Mouse (Mus musculus) embryonic fibroblast, embryonic 13.5 days (primary cell): ENCODE data around the gene Ccdc33. TPM values are rescaled to one million over a fixed set of nuclear protein-coding genes. Genes with fewer than 3 reads are reported as not detected.

ENCODE experiments used
- H3K27ac ChIP-seq: 2 replicates; pipeline ENCODE4 v1.5.1; 2012; ENCODE audit warnings: low read length, control low read depth, inconsistent platforms; ENCODE audit not compliant: insufficient read depth
- H3K4me1 ChIP-seq: 2 replicates; pipeline ENCODE4 v1.6.1; 2011; ENCODE audit warnings: low read length; ENCODE audit not compliant: control insufficient read depth, insufficient read depth
- H3K4me3 ChIP-seq: 2 replicates; pipeline ENCODE4 v1.5.1; 2011; ENCODE audit warnings: mild to moderate bottlenecking, control low read depth, low read length; ENCODE audit not compliant: insufficient read depth
- CTCF ChIP-seq: IDR thresholded peaks from 2 replicates; pipeline ENCODE4 v1.5.1; 2011; ENCODE audit warnings: mild to moderate bottlenecking, control low read depth, low read length, moderate library complexity, borderline replicate concordance; ENCODE audit not compliant: insufficient read depth
- POLR2A ChIP-seq: IDR thresholded peaks from 2 replicates; pipeline ENCODE4 v1.6.1; 2011; ENCODE audit warnings: low read depth, mild to moderate bottlenecking, control low read depth, low read length, moderate library complexity
- polyA plus RNA-seq: library from polyadenylated mRNA; stranded (reverse); fragments of >200 nt; gene quantifications from 2 replicates; pipeline ENCODE4 v1.2.4, GENCODE M21; 2011; ENCODE audit warnings: low read depth; ENCODE audit not compliant: missing spikeins, insufficient read length

The Ccdc33 gene
- polyA plus RNA-seq, 1 experiment, result not detected

DNA sequence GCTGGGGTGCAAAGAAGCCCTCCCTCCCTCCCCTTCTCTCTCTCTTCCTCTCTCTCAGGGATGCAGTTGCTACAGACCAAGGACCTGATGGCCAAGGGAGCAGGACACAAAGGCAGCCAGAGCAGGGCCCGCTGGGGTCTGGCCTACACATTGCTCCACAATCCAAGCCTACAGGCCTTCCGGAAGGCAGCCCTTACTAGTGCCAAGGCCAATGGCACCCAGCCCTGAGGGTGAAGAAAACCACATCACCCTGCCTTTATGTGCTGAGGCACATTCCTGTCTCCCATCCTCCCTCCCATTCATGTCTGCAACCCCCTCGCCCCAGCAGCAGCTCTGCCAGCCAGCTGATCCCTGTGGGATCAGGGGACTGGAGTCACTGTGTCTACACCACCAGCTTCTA is 34.5 kb upstream of the Ccdc33 start:
- no peak overlapping the region for H3K27ac ChIP-seq
- no peak overlapping the region for H3K4me3 ChIP-seq
- TF ChIP-seq CTCF (no peak), POLR2A (no peak)
- H3K4me1 ChIP-seq, result no peaks in the 10 kb centered on the region

DNA sequence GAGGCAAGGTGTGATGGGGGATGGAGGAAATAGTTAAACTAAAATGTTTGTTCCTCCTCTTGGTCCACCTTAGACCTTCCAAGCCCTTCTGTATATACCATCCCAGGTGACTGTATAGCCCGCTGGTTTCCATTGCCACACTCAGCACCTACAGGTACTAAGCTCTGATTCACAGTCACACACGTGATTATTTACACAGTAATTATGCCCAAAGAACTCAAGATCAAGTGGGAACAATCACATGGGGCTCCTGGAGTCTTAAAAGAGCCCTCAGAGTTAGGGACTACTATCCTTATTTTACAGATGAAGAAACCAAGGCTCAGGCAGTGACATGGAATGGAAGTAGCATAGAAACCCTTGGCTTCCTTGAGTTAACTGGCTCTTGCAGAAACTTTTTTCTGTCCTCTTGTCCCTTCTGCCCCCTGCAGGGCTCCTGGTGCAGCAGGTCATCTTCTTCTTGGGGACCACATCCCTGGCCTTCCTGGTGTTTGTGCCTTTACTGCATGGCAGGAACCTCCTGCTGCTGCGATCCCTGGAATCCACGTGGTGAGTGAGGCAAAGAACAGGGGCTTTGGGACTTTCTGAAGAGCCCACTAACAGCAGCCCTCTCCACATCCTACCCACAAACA is 32.2 kb upstream of the Ccdc33 start:
- Histone ChIP-seq H3K4me3 (no peak overlapping the region), H3K4me1 (no peaks in the 10 kb centered on the region), H3K27ac (no peak overlapping the region)
- TF ChIP-seq CTCF (no peak), POLR2A (no peak)

DNA sequence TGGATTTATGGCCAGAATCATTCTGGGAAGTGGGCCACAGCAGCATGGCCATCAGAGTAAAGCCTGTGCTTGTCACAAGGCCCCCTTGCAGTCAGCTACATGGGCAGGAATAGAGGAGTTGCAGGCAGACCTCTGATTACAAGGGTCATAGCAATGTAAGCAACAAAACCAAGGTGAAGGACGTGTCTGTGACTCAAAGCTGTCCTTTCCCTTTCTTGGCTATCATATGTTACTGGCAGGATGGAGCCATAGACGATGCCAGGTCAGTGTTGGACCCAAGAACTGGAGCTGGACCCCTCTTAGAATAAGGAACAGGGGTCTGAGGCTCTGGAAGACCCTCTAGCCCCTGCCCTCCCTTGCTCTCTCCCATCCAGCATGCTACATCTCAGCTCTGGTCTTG is 30.2 kb upstream of the Ccdc33 start:
- Histone ChIP-seq H3K4me3 (no peak overlapping the region), H3K4me1 (no peaks in the 10 kb centered on the region), H3K27ac (no peak overlapping the region)
- TF ChIP-seq POLR2A (no peak), CTCF (no peak)

DNA sequence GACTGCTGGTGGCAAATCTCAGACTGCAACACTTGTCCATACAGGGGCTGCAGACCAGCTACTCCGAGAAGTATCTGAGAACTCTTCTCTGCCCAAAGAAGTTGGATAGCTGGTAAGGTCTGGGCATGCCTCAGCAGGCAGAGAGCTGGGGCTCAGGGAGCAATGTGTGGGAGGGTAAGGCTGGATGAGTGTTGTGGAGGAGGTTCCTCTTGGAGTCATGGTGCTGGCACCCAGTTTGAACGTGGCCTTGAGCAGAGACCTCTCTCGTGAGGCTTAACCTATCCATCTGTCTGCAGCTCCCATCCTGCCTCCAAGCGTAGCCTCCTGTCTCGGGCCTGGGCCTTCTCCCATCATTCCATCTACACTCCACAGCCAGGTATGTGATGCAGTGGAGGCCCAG is 26.8 kb upstream of the Ccdc33 start:
- TF ChIP-seq CTCF (no peak), POLR2A (no peak)
- no peak overlapping the region for H3K4me3 ChIP-seq
- H3K4me1 ChIP-seq, result no peaks in the 10 kb centered on the region
- no peak overlapping the region for H3K27ac ChIP-seq

DNA sequence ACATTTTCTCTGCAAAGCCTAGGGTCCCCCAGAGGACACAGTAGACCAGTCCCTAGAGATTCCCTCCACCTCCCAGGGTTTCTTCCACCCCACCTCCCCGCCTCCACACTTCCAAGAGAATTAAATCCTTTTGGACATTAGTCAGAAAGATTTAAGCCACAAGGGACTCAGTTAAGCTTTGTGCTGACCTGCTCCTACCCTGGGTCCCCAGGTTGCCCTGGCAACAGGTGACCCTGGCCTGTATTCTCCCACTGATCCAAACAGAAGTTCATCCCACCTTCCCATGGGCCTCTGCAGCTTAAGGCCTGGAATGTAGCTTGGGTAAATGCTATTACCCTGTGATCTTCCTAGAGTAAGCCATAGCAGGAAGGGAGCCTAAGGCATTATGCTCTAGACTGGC is 26.0 kb upstream of the Ccdc33 start:
- H3K27ac ChIP-seq, result no peak overlapping the region
- H3K4me1 ChIP-seq, result no peaks in the 10 kb centered on the region
- H3K4me3 ChIP-seq, result no peak overlapping the region
- TF ChIP-seq POLR2A (no peak), CTCF (no peak)

DNA sequence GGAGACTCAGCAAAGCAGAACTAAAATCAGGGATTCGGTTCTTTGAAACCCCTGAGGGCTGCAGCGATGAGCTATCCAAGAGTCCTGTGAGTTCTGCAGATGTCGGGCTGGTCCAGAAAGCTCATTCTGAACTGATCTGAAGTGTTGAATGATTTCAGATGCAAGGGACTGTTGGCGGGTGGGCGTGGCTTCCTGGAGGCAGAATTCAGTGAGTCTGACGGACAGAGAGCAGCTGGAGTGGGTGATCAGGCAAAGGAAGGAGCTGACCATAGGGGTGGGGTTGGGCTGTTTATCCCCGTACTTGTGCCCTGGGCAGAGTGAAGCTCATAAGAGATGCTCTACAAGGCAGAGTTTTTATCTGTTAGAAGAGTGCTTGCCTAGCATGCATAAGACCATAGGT is 24.8 kb upstream of the Ccdc33 start:
- H3K27ac ChIP-seq, result no peak overlapping the region
- TF ChIP-seq POLR2A, result no peak
- TF ChIP-seq CTCF, result no peak

DNA sequence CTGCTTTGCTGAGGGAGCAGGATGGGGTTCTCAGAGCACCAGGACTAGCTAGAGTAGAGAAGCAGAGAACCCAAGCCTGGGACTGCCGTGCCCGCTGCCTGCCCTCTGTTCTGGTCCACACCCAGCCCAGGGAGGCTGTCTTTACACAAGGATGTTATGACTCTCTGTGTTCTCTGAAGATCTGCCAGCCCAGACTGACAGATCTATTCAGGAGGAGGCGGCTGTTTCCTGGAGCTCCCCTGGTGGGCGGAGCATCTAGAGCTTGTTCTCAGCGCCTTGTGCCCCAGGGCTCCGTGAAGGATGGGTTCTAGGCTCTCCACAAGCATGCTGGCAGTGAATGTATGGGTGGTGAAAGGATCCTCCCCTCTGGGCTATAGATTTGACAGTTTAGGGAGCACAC is 21.3 kb upstream of the Ccdc33 start:
- no peak overlapping the region for H3K4me3 ChIP-seq
- TF ChIP-seq POLR2A, result no peak
- no peak for TF ChIP-seq CTCF
- H3K27ac ChIP-seq, result no peak overlapping the region
- H3K4me1 ChIP-seq, result peaks cover 5% of the 10 kb centered on the region

More for the DNA sequence above, 24.8 kb upstream of the Ccdc33 start:
- Histone ChIP-seq H3K4me3 (no peak overlapping the region), H3K4me1 (no peaks in the 10 kb centered on the region)

DNA sequence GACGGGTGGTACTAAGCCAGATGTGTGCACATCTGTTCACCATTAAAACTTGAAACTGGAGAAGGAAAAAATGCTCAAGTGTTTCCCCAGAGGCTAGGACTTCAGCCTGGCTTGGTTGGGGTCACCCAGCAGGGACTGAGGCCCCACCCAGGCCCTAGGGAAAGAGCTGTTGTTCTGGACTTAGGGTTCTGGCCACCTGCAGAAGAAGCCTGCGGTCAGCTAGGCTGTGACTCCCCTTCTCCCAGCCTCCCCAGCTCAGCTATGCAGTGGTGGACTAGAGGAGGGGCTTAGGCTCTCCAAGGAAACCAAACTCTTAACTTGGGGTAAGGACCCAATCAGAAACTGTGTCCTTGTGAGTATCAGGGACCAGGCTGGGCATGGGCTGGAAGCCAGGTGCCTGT is 17.3 kb upstream of the Ccdc33 start:
- TF ChIP-seq CTCF (no peak), POLR2A (no peak)
- H3K4me3 ChIP-seq, result no peak overlapping the region
- H3K27ac ChIP-seq, result no peak overlapping the region
- H3K4me1 ChIP-seq, result peaks cover 5% of the 10 kb centered on the region

DNA sequence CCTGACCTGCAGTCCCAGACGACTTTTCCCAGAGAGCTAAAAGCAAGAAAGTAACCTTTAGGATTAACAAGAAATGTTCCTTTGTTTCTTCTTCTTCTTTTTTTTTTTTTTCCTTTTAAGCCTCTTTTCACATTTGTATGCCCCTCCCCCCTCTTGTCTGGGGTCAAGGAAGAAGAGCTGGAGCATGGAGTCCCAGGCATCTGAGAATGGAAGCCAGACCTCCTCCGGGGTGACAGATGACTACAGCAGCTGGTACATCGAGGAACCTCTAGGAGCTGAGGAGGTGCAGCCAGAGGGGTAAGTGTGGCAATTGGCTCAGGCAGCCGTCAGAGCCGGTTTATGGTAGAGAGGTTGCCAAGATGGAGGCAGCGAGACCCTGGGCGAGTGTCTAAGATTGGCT is 16.3 kb upstream of the Ccdc33 start:
- no peak for TF ChIP-seq CTCF
- no peak for TF ChIP-seq POLR2A
- Histone ChIP-seq H3K4me1 (peaks cover 5% of the 10 kb centered on the region), H3K27ac (no peak overlapping the region), H3K4me3 (no peak overlapping the region)

DNA sequence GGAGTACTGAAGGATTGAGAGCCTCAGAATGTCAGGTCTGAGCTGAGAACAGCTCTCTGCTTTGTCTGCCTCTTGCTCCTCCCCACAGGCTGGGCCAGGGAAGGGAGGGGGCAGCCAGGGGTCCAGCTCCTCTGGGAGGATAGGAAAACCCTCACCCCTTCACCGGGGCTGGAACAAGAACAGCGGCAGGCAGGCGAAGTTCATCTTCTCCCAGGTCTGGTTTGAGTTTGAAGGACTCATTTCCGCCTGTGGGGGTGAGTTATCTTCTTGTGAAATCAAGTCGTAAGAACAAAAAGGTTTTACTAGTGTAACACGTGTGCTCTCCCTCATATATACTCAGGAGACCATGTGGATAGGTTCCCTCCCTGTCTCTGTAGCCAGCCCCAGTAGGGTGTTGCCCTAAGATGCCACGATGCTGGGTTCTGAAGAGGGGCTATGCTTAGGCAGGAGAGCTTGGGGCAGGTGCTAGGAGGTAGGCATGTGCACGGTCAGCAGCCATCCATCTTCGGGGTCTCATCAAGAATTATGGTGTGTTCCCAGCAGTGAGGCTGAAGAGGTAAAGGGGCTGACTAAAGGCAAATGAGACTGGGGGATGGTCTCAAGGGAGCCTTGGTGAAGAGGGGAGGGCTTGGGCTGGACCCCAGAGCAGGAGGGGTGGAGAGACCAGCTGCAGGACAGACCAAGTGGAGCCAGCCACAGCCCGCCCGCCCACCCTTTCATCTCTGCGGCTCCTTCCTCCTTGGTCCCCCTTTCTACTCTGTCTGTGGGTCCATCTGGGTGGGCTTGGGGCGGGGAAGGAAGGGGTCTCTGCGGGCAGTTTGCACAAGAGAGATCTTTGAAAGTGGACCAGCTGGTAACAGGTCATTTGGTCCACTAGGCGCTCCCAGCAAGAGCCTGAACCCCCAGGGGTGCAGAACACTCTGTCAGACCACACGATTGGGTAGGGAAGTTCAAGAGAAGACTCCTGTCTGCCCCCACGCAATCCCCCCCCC is 15.6 kb upstream of the Ccdc33 start:
- TF ChIP-seq CTCF, result no peak
- no peak for TF ChIP-seq POLR2A
- no peak overlapping the region for H3K4me3 ChIP-seq
- H3K27ac ChIP-seq, result no peak overlapping the region
- H3K4me1 ChIP-seq, result peaks cover 5% of the 10 kb centered on the region
